25 mouse cellular contexts compared by ENCODE assay signal in the genomic region with DNA sequence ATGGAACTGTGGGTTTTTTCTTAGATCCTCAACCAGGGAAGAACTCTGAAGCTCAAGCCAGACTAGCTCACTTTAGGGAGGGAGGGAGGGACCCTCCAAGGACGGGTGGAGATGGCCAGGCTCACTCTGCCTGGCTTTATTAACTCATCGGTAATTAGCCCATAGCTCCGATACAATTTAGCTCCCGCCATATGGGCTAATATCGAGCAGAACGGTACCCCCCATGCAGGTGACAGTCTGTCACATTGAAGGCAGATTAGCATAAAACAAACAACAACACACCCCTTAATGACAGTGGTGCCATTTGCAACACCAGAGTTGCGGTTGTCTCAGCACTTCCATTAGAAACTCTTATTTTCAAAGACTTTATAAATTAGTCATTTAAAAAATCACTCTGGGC.
"Had no signal": no experiment of that assay in that cellular context is flagged by ENCODE, and none has a peak within 500 bp of the region (broad histone marks: within the 10 kb centered on the region; RNA-seq: fewer than 3 reads in every experiment).

No protein-coding gene starts in this region.

- H3K9me3 ChIP-seq: heart, embryonic 13.5 days; heart, embryonic 15.5 days; hindbrain, embryonic 13.5 days; hindbrain, embryonic 15.5 days; kidney, embryonic 15.5 days; limb, embryonic 13.5 days; limb, embryonic 15.5 days; liver, embryonic 12.5 days had no signal

- H3K4me1 ChIP-seq: kidney, embryonic 15.5 days; limb, embryonic 13.5 days; liver, embryonic 12.5 days had no signal

- H3K4me3 ChIP-seq: gastrocnemius, adult 2 months; heart, adult 2 months; heart, embryonic 13.5 days; heart, embryonic 15.5 days; hindbrain, embryonic 13.5 days; hindbrain, embryonic 15.5 days; kidney, embryonic 15.5 days; limb, embryonic 13.5 days; limb, embryonic 15.5 days; liver, embryonic 12.5 days had no signal

- ATAC-seq: intestine, embryonic 16.5 days; liver, embryonic 12.5 days had no signal

- H3K27ac ChIP-seq: gastrocnemius, adult 2 months; heart, adult 2 months; heart, embryonic 13.5 days; heart, embryonic 15.5 days; hindbrain, embryonic 13.5 days; hindbrain, embryonic 15.5 days; kidney, embryonic 15.5 days; kidney, postnatal 0 days; limb, embryonic 13.5 days; limb, embryonic 15.5 days; liver, embryonic 12.5 days; liver, embryonic 14.5 days had no signal

- H3K9ac ChIP-seq: heart, embryonic 13.5 days; heart, embryonic 15.5 days; hindbrain, embryonic 13.5 days; hindbrain, embryonic 15.5 days; kidney, embryonic 15.5 days; limb, embryonic 13.5 days; limb, embryonic 15.5 days; liver, embryonic 12.5 days; liver, embryonic 14.5 days had no signal

- DNase-seq: gastrocnemius, adult 2 months; gastrocnemius, postnatal 10 days; gastrocnemius, postnatal 25 days; heart, adult 2 months; heart, postnatal 14 days; heart, postnatal 36 days; kidney, adult 11 months; kidney, adult 2 months; kidney, adult 9 months; kidney, postnatal 14 days; kidney, postnatal 36 days; layer of hippocampus, adult 9-11 months; layer of hippocampus, postnatal 36 days had no signal

- H3K27me3 ChIP-seq: heart, embryonic 13.5 days; heart, embryonic 15.5 days; hindbrain, embryonic 13.5 days; hindbrain, embryonic 15.5 days; liver, embryonic 12.5 days had no signal

- H3K4me2 ChIP-seq: heart, embryonic 11.5 days; heart, embryonic 13.5 days; heart, embryonic 15.5 days; hindbrain, embryonic 13.5 days; hindbrain, embryonic 15.5 days; kidney, embryonic 15.5 days; limb, embryonic 13.5 days; limb, embryonic 15.5 days; liver, embryonic 12.5 days had no signal

- H3K36me3 ChIP-seq: heart, embryonic 13.5 days; heart, embryonic 15.5 days; hindbrain, embryonic 13.5 days; hindbrain, embryonic 15.5 days; kidney, embryonic 15.5 days; limb, embryonic 13.5 days; limb, embryonic 15.5 days; liver, embryonic 12.5 days had no signal
